Mouse (Mus musculus): ENCODE results near the gene Gm21913. TPM values are rescaled to one million over a fixed set of nuclear protein-coding genes. Genes with fewer than 3 reads are reported as not detected.
"Not testable (repeated sequence)": the region's sequence is repeated elsewhere in the genome, so short reads cannot be mapped to it uniquely, and the experiment has no call there.

Gm21913 gene
- not detected for total RNA-seq (2021)
- long read RNA-seq, experiment 1, result 0 reads
- long read RNA-seq, experiment 2, result 0 reads

- not testable (repeated sequence) for DNase-seq
Observed at GRCm38 (mm10) chrY:74623596-74623995, at the start of gene Gm21913. Gene Gm21913, plus strand, starts transcription at chrY:74623896.

Other genes starting within 250 kb of the Gm21913 start
- not detected for gene Gm29110, start 153.4 kb upstream of the Gm21913 start, total RNA-seq (2021)